Mouse (Mus musculus): ENCODE results near the gene Klk1b27.
"Not testable (repeated sequence)": the region's sequence is repeated elsewhere in the genome, so short reads cannot be mapped to it uniquely, and the experiment has no call there.

DNA sequence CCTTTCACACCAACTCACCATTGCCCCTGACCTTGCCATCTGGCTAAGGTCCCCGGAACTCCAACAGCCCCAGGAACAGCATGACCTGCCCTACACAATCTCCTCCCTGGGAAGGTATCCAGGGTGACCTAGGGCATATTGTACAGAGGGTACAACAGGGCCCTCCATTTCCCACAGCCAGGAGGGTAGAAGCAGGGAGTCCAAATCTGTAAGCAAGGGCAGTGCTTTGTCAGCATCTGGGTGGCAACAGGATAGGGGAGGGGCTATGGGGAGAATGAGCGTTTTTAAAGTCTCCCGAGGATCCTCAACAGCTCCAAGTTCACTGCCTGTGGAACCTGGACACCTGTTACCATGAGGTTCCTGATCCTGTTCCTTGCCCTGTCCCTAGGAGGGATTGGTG, at the start of gene Klk1b27:
- not testable (repeated sequence) for TF ChIP-seq CTCF (IDR thresholded peaks at IDR 0.05; ENCODE audit: borderline replicate concordance, insufficient read depth, low read depth, low read length); POLR2A (IDR thresholded peaks at IDR 0.05; ENCODE audit: borderline replicate concordance, insufficient read depth, low read length)

Measured in cerebellum, adult 2 months (tissue).